Mouse (Mus musculus): ENCODE results near the gene Gna13.

Gna13 gene

DNA sequence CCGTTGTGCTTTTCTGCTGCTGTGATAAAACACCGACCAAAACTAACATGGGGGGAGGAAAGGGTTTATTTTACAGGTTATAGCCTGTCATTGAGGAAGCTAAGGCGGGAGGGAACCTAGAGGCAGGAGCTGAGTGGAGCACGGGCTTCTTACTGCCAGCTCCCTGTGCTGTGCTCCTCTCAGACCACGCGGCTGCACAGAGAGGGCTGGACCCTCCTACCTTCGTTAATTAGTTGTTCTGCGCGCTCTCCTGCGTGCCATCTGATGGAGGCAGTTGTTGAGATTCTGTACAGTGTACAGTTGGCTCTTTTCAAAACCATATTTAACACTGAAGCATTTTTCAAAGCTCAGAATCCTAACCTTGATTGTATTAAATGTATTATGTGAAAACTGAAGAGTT is 14.8 kb downstream of the Gna13 start:
- DNase-seq, result no peak

DNA sequence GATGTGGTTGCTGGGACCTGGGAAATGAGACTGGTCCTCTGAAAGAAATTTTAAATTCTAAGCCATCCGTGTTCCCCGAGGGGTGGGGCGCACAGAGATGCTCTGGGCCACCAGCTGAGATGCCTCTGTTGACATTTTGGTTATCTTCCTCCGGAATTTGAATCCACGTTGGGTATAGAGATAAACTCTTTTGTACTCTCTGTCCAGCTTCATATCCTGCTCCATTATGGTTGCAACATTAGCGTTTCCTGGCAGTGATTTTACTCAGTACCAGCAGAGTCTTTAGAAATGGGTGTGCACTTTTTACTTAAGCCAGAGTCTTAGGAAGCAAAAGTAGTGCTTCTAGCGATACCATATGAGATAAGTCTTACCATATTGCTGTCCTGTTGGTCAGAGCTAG is 15.4 kb downstream of the Gna13 start:
- DNase-seq, result no peak

DNA sequence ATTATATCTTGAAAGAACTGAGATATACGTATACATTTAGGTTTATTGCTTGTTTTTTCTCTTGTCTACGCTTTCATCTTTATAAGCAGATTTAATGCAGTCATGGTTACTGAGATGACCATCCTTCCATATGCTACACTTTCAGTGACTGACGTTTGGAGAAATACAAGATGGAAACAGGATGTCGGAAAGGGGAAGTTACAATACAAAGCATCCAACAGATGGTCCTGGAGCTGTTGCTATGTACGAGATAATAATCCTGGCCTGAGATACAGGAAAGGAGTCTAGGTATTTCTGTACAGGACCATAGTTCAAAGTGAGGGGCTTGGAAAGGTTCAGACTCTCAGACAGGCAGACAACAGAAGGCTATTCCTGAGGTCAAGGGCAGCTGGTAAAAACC is 18.0 kb downstream of the Gna13 start:
- DNase-seq, result no peak

DNA sequence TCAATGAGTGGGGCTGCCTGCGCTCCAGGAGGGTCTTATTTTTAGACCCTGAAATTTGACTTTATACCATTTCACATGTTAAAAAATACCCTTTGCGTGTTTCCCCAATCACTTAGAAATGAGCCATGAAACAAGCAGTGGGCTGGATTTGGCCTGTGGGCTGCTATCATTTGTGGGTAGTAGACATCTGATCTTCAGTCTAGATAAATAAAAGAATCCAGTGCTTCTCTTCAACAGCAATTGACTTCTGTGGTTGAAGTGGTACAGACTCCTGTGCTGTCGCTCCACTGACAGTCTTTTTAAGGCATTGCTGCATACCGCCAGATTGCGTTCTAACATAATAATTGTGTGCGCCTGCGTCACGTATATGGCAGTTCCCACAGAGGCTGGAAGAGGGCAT is 22.7 kb downstream of the Gna13 start:
- DNase-seq, result no peak

DNA sequence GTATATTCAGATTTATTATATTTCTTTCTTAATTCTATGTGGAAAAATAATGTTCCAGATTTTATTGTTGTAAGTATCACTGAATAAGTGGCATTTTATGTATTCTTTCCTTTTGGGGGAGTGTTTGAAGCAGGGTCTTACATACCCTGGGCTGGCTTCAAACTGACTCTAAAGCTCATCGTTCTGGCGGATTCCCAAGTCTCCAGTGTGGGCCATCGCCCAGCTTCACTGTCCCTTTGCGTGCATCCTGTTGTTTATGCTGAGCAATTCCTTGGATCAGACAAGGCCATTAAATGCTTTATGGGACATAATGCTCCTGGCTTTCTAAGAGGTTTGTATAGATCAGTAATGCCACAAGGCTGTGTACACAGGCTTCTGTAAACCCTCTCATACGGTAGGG is 26.4 kb downstream of the Gna13 start:
- no peak for DNase-seq

DNA sequence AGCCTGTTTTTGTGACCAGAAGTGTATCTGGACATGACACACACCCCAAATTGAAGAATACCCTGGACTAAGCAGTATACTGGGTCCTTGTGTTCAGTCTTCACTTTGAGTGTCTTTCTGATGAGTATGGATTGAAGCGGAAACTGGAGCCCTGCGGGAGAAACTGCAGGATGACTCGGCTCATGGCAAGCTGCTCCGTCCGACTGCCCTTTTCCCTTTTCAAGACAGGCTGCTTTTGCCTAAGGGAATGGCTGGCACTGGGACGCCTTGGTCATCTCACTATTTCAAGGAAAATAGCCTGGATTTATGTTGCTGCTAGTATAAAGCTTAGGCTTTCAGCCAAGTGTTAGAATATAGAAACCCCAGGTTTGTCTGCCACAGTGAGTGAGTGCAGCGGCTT is 28.6 kb downstream of the Gna13 start:
- peak; percentile 42 for DNase-seq

DNA sequence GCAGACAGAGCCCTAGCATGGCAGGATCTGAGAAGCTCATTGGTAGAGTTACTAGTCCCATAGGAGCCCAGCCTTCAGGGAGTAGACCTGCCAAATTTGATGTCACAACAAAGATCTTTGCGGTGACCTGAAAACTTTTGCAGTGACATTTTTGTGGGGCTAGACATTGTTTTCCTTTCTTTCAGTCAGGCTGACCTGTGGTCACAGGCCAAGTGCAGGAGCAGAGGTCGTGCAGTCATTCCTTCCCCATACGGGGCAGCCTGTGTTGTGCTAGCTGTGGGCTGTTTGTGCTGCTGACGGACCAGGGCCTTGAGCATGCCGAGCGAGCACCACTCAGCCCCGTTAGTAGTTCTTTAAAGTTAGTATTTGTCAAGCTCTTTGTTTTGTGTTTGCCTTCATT is 29.1 kb downstream of the Gna13 start:
- no peak for DNase-seq

DNA sequence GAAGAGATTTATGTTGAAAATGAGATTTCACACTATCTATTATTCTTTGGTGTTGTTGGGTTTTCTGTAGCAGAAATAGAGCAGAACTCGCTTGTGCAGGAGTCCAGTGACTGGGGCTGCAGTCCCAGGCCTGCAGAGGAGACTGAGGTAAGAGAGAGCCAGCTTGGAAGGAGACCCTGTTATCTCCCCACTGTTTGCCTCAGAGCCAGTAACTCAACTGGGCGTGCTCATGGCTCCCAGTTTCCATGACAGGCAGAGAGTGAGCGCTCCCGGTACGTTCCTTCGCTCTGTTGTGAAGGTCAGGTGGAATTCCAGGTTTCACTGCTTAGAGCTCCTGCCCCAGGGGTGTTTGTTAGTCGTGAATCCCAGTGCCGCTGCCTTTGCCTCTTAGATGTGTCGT is 30.0 kb downstream of the Gna13 start:
- no peak for DNase-seq

DNA sequence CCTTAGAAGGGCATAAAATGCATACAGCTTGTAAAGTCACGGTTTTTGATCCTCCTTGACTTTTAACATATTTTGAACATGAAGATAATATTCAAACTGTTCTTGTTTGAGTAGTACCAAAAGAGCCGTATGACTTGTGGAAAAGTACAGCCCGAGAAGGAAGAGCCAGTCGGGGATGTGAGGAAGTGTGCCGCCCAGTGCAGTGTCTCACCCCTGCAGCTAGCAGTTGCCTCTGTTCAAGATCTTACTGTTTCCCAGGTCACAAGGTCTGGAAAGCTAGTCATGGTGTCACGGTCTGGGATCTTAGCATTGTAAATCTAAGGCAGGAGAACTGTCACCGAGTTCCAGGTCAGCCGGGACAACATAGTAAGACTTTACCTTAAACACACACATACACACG is 32.1 kb downstream of the Gna13 start:
- DNase-seq, result no peak

DNA sequence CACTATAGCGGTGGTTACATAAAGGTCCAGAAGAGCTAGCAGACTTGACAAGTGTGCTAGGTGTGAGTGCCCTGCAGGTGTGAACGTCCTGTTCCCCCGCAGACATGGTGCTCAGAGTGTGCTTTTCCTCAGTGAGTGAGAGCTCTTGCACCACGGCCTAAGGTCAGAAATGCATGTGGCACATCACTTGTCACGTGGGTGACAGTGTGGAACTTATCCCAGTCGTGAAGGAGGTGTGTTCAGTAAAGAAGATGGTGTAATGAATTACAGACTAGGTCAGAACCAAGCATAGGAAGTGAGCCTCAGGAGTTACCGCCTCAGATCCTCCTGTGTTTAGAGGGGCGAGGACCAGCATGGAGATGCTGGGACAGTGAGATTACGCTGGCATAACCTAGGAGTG is 32.7 kb downstream of the Gna13 start:
- no peak for DNase-seq

DNA sequence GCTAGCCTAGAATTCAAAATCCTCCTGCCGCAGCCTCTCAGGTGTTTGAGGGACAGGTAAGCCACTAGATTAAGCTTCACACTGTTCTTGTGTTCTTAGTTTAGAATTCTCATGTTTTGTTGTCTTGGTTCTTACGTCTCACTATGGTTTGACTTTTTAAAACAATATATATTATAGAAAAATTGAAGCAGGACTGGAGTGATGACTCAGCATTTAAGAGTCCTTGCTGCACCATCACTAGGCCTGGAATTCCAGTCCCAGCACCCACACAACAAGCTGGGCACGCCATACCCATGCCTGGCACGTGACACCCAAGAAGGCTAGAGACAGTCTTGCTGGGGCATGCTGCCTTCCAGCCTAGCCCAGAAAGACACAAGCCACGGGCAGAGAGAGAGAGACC is 43.8 kb downstream of the Gna13 start:
- no peak for DNase-seq

DNA sequence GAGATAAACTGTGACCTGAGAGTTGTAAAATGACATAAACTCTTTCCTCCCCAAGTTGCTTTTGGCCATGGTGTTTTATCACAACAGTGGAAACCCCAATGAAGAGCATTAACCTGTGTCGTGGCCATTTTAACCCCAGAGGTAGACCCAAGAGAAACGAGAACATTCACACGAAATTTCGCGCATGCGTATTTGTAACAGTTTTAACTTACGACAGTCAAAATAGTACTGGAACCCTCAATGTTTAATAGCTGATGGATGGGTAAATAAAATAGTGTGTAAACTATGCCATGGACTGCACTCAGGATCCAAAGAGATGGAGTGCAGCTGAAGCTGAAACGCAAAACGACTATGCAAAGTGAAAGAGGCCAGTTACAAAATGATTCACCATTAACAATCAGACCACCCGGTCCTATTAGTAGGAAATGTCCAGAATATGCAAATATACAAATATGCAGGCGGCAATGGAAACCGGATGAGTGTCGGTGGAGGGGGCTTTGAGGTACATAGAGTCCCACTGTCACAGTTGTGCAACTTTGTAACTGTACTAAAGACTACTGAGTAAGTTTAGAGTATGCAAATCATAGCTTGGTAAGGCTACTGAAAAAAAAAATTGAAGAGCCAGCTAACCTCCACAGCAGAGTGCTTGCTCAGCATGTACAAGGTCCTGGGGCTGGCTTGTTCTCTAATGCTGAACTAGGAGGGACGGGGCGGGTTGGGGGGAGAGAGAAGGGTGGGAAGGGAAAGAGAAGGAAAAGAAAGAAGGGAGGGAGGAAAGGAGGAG is 47.8 kb downstream of the Gna13 start:
- DNase-seq, result no peak

DNA sequence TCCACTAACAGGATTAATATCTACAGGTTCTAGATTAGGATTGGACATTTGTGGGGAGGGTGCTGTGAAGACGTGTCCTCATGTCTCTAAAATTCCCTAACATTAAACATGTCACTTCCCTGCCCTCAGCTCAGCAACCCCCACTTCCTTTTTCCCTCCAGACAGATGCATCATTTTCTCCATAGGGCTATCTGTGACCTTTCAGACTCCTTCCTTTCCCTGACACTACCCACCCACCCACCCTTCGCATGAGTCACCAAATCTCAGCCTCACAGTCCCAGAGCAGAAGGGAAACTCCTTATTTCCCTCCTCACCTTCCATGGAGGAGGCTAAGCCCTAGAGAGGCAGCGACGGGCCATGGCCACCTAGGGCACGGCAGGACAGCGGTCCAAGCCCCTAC is 51.0 kb downstream of the Gna13 start, which contains the start of gene 9930022D16Rik:
9930022D16Rik (plus strand) TSS at position 301 of the 400 bp plus-strand sequence.
- DNase-seq, result no peak

DNA sequence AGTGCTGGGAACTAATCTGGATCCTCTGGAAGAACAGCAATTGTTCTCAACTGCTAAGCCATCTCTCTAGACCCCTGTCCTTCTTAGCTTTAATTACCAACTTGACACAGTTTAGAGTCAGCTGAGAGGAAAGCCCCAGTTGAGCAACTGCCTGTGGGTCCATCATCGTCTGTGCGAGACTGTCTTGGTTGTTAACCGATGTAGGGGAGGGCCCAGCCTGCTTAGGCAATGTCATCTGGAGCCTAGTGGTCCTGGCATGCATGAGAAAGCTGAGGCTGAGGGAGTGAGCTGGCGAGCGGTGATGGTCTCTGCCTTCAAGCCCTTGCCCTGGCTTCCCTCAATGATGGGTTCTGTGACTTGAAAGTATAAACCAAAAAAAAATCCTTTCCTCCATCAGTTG is 52.2 kb downstream of the Gna13 start:
- no peak for DNase-seq

DNA sequence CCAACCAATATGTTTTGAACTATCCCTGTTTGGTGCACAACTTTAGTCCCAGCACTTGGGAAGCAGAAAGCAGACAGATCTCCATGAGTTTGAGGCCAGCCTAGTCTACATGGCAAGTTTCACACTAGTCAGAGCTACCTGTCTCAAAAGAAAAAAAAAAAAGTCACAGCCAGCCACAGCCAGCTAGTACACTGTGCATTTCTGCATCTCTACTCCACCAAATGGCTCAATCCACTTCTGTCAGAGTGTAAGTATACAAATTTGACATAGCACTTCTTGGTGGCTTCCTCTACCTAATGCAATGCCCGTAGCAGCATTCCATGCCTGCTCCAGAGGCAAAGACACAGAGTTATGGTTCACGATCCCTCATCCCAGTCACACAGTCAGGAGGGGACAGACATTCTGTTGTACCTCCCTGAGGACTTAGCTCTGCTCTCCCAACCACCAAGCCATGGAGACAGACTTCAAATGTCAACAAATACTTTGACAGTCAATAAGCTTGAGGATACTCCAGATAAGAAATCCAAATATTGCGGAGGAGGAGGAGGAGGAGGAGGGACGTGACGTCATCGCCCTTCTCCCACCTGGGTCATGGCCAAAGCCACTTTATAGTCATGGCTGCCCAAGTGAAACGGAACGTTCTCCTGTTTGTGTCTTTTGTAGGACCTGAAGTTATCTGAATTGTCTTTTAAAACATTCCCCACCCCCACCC is 54.2 kb downstream of the Gna13 start:
- no peak for DNase-seq

DNA sequence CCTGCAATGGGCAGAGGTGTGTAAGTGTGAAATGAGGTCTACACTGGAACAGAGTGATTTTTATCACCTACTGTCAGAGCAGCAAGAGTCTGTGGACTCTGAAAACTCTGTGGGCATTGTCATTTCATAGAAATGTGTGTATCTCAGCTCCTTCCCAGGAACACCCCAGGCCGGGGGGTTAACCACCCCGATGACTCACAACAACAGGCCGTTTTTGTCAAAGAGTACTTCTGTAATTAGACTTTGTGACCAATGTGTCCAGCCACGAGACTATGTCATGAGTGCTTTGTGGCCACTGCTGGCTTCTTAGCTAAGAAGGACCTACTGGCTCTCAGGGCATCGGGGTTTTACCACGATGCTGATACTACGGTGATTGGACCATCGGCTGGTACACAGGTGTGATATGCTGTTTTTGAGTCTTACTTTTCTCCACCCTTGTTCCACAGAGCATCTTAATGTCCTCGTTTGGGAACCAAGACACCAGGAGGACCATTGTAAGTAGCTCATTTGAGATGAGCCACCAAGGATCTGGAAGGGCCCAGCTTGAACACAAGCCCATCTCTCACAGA is 54.9 kb downstream of the Gna13 start:
- no peak for DNase-seq

DNA sequence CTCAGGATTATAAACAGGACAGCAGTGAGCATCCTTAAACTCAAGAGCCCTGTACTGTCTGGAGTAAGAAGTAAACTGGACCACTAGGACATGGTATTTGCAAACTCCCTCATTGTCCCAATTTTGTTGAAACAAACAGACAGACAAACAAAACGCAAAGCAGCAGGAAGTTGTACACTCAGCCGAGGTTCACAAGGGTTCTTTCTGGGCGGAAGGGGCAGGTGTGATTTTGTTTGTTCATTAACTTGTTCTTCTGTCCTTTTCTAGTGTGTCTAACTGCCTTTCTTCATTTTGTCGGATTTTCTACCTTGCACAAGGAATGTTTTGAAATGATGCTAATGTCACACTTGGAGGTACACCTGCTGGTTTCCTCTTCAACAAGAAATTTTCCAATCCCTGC is 56.8 kb downstream of the Gna13 start:
- DNase-seq, result no peak

DNA sequence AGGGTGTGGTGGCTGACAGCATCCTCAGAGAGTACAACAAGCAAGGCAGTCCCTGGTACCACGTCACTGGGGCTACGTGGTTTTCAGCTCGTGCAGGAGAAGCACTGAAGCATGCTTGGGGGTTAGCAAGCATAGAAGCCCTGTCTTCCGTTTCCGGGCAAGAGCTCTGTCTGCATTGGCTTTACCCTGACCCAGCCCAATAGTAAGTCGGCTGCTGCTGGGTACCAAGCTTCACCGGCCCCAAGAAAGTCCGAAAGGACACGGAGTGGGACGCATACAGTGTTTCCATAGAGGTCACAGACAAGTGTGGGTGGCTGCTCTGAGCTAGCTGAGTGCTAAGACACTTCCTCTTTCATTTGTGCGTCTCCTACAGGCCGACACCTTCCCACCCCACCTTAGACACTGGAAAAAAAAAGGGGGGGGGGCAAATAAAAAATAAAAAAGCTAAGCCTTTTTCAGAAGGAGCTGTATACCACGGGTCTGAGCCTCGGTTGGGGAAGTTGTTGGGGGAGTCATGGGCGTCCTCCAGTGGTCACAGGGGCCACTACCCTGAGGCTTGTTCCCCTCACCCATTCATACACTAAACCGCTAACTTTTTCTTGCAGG is 57.4 kb downstream of the Gna13 start:
- peak; percentile 42 for DNase-seq

DNA sequence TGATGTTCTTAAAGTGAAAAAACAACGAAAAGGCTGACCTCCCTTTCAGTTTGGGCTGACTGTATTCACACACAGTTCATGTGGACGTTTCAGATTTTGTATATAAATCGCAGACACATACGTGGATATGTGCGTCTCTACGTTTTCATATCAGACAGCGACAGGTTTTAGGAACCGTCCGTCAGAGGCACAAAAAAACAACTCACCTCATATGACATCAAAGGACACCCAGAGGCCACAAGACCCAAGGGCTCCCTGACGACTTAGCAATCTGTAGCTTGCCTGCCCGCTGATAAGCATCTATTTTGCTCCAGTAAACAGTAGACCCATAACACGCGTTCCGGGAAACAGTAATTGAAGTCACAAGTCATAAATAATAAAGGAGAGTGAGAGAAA is 57.9 kb downstream of the Gna13 start:
- peak; percentile 16 for DNase-seq

DNA sequence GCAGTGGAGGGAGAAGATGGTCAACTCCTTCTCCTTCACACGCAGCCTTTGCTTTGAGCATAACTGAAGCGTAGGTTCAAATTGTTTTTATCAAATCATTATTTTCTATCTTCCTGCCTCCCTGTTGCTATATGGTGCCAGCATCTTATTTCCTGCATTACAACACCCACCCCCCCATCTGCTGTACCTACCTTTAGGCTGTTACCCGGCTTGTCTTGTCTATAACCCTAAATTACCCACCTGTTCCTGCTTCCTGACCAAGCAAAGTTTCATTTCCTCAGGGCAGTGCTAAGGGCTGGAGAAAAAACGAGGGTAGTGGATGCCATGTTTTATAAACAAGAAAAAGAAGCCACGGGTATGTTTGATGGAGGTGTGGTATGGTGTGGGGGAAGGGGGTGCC is 58.6 kb downstream of the Gna13 start:
- DNase-seq, result no peak

DNA sequence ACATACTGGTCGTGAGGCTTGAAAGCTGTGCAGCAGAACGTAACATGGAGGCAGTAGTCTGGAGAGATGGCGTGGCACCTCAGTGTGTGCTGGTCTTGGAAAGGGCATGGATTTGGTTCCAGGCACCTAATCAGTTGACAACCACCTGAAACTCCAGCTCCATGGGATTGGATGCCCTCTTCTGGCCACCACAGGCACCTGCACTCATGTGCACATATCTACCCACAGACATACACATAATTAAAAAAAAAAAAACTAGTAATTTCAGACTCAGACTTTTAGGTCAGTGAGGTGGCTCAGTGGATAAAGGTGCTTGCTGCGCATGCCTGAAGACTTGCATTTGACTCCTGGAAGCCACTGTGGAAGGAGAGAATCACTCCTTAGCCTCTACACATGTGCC is 59.6 kb downstream of the Gna13 start:
- no peak for DNase-seq

DNA sequence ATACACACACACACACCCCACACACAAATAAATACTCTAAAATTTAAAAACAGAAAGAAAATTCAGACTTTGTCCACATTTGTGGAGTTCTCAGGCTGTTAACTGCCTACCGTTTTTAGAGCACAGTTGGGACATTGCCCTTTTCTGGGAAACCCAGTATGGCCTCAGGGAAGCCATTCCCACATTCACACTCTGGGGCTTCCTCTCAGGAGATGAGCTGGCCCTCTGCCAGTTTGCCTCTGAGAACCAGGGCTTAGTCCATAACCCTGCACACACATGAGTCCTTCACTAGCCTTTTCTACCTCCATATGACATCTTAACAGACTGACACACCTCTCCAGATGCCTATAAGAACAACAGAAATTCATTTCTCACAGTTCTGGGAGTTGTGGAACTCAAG is 60.7 kb downstream of the Gna13 start:
- no peak for DNase-seq

DNA sequence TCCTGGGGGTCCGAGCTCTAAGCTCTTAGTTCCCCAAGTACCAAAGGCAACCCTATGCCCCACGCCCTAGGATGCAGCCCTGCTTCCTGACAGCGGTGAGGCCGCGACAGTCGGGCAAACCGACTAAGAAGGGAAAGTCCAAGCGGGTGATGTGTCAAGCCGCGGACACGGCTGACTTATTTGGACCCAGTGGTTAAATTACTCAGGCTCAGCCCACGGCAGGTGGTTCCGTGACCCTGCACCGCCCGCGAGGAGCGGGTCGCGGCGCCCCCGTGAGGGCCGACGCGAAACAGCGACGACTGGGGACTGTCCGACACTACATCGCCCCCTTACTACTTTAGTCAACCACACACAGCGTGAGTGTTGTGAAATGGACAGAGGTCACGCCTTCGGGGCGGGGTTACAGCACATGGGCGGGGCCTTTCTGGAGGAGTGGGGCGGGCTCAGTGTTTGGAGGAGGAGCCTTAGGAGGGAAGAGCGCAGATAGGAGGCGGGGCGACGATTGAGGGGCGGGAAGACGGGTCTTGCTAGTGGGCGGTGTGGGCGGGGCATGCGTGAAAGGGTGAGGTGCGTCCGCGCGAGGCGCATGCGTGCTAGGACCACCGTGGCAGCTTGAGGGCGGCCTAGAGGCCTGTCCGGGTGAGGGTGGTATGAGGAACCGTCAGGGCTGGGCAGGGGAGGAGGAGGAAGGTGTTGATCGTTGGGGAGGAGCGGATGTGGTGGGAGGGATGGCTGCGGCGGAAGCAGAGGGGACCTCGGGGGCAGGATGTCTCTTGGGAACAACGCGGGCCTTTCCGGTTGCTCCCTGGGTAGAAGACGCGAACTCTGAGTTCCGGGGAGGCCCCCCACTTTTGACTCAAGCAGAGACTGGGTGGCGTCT is 63.0 kb downstream of the Gna13 start, which contains the start of gene Amz2:
Amz2 (plus strand) TSS at position 555 of the 880 bp plus-strand sequence.
- DNase-seq, result peak; percentile 99

Measured in retina, postnatal 1 day (tissue).